Mouse (Mus musculus) liver, postnatal 0 days (tissue): ENCODE results near the gene Slc12a8.

Experiments
- CTCF ChIP-seq: sonication (generic); IDR thresholded peaks from 2 replicates; pipeline ENCODE4 v1.5.1; 2016; ENCODE audit warnings: antibody characterized with exemption, low read depth
- EP300 ChIP-seq: IDR thresholded peaks from 2 replicates; pipeline ENCODE4 v1.6.1; 2016; ENCODE audit warnings: antibody characterized with exemption, low read depth, mild to moderate bottlenecking

GRCm38 (mm10) chr16:33677901-33678300 lies 160.8 kb downstream of the Slc12a8 start:
- TF ChIP-seq CTCF (no peak), EP300 (no peak)
